19 mouse cellular contexts compared by ENCODE assay signal in genomic region chr8:107491831-107492230, GRCm38 (mm10). TPM values are rescaled to one million over a fixed set of nuclear protein-coding genes. Genes with fewer than 3 reads are reported as not detected.
DNase-seq lines count a peak whose midpoint lies in the region; ATAC-seq and TF ChIP-seq lines count a peak whose summit lies in the region.
"Had no signal": no experiment of that assay in that cellular context is flagged by ENCODE, and none has a peak within 500 bp of the region (broad histone marks: within the 10 kb centered on the region; RNA-seq: fewer than 3 reads in every experiment).

No protein-coding gene starts in this region.

- peaks cover 41% of the 10 kb centered on the region for H3K4me1 ChIP-seq in lung, embryonic 16.5 days (replicated peaks; ENCODE audit: control insufficient read depth, insufficient read depth, low read length)
- peaks cover 21% of the 10 kb centered on the region; the same call in 1 of the 2 replicates for H3K4me1 ChIP-seq in embryonic facial prominence, embryonic 15.5 days
- 0 out of 2 replicates have a peak, but pooled peaks cover 4% of the 10 kb centered on the region for H3K4me1 ChIP-seq in forebrain, postnatal 0 days (ENCODE audit: insufficient read depth)
- H3K4me1 ChIP-seq: forebrain, embryonic 13.5 days had no signal

- H3K27me3 ChIP-seq in lung, embryonic 16.5 days (ENCODE audit: control insufficient read depth, insufficient read depth, low read depth, low read length): no peaks in the 10 kb centered on the region
- no peaks in the 10 kb centered on the region for H3K27me3 ChIP-seq in embryonic facial prominence, embryonic 15.5 days
- no peaks in the 10 kb centered on the region for H3K27me3 ChIP-seq in forebrain, postnatal 0 days (ENCODE audit: insufficient read depth, low read length)
- H3K27me3 ChIP-seq: forebrain, embryonic 13.5 days; kidney, embryonic 15.5 days; liver, embryonic 15.5 days; Patski had no signal

- peak; percentile 28 for DNase-seq in gastrocnemius, adult 2 months
- DNase-seq in gastrocnemius, postnatal 10 days: no peak
- no peak for DNase-seq in lung, postnatal 10 days
- no peak for DNase-seq in right cerebral cortex, postnatal 25 days
- no peak for DNase-seq in forebrain, postnatal 0 days
- DNase-seq: cerebellum, postnatal 14 days; heart, postnatal 14 days; right cerebral cortex, adult 18-20 months; spleen, adult 18-20 months; thymus, postnatal 4 days had no signal

- no peak for ATAC-seq in lung, embryonic 16.5 days (ENCODE audit: low read depth)
- ATAC-seq in embryonic facial prominence, embryonic 15.5 days (ENCODE audit: insufficient number of reproducible peaks, low FRiP score, low TSS enrichment, low read depth): peak; percentile 19; the same call in 1 of the 2 replicates
- ATAC-seq in megakaryocyte progenitor cell, adult 5-6 weeks (replicated peaks; ENCODE audit: poor library complexity): peak; percentile 30; the same call in 1 of the 2 replicates
- ATAC-seq in forebrain, postnatal 0 days: no peak
- ATAC-seq: forebrain, embryonic 13.5 days; hindbrain, postnatal 0 days; Patski had no signal

- TF ChIP-seq CTCF in gastrocnemius, adult 2 months (IDR thresholded peaks at IDR 0.05): peak; percentile 16; the same call in 1 of the 2 replicates
- TF ChIP-seq CTCF in forebrain, postnatal 0 days (IDR thresholded peaks at IDR 0.05; ENCODE audit: low read depth): no peak

- H3K9ac ChIP-seq in lung, embryonic 16.5 days (ENCODE audit: low read length): peak overlapping the region; percentile 31; the same call in 1 of the 2 replicates
- no peak overlapping the region for H3K9ac ChIP-seq in embryonic facial prominence, embryonic 15.5 days
- no peak overlapping the region for H3K9ac ChIP-seq in forebrain, postnatal 0 days
- H3K9ac ChIP-seq: forebrain, embryonic 13.5 days; kidney, embryonic 15.5 days; liver, embryonic 15.5 days had no signal

- no peak overlapping the region for H3K4me3 ChIP-seq in gastrocnemius, adult 2 months
- no peak overlapping the region for H3K4me3 ChIP-seq in lung, embryonic 16.5 days (ENCODE audit: low read length)
- no peak overlapping the region for H3K4me3 ChIP-seq in embryonic facial prominence, embryonic 15.5 days (replicated peaks)
- H3K4me3 ChIP-seq in forebrain, postnatal 0 days (ENCODE audit: low read depth, low read length): no peak overlapping the region
- H3K4me3 ChIP-seq: forebrain, embryonic 13.5 days; kidney, embryonic 15.5 days; liver, embryonic 15.5 days; midbrain, embryonic 10.5 days had no signal

- intact Hi-C loops in gastrocnemius, adult 2 months (cut with DNase I): no loop called here

- no peak overlapping the region for H3K4me2 ChIP-seq in lung, embryonic 16.5 days (ENCODE audit: low read depth, low read length)
- no peak overlapping the region for H3K4me2 ChIP-seq in embryonic facial prominence, embryonic 15.5 days (replicated peaks)
- H3K4me2 ChIP-seq in forebrain, postnatal 0 days (ENCODE audit: low read depth): no peak overlapping the region
- H3K4me2 ChIP-seq: forebrain, embryonic 13.5 days; kidney, embryonic 15.5 days; liver, embryonic 15.5 days had no signal

- no peaks in the 10 kb centered on the region for H3K36me3 ChIP-seq in lung, embryonic 16.5 days (ENCODE audit: control insufficient read depth, insufficient read depth, low read length)
- H3K36me3 ChIP-seq in embryonic facial prominence, embryonic 15.5 days: no peaks in the 10 kb centered on the region
- no peaks in the 10 kb centered on the region for H3K36me3 ChIP-seq in forebrain, postnatal 0 days (ENCODE audit: insufficient read depth)
- H3K36me3 ChIP-seq: kidney, embryonic 15.5 days had no signal

- H3K27ac ChIP-seq in gastrocnemius, adult 2 months: peak overlapping the region; percentile 92
- peak overlapping the region; percentile 40 for H3K27ac ChIP-seq in lung, embryonic 16.5 days (ENCODE audit: low read length)
- peak overlapping the region; percentile 58; the same call in 1 of the 2 replicates for H3K27ac ChIP-seq in embryonic facial prominence, embryonic 15.5 days (replicated peaks)
- no peak overlapping the region for H3K27ac ChIP-seq in forebrain, postnatal 0 days (ENCODE audit: low read depth, low read length)
- H3K27ac ChIP-seq: forebrain, embryonic 13.5 days; kidney, embryonic 15.5 days; liver, embryonic 15.5 days; midbrain, embryonic 10.5 days had no signal

- no peaks in the 10 kb centered on the region for H3K9me3 ChIP-seq in lung, embryonic 16.5 days (ENCODE audit: control insufficient read depth, low read length)
- H3K9me3 ChIP-seq in embryonic facial prominence, embryonic 15.5 days (replicated peaks): no peaks in the 10 kb centered on the region
- no peaks in the 10 kb centered on the region for H3K9me3 ChIP-seq in forebrain, postnatal 0 days (ENCODE audit: low read length)
- H3K9me3 ChIP-seq: forebrain, embryonic 13.5 days; kidney, embryonic 15.5 days; liver, embryonic 15.5 days; midbrain, embryonic 10.5 days had no signal

RNA-seq across cellular contexts. Expression of gene Wwp2, which starts 55.7 kb away (rescaled TPM):
- 10 to 100 TPM; 15.0 to 16.9 TPM for total RNA-seq in gastrocnemius, adult 2 months (2021)
- 10 to 100 TPM; 15.2 to 23.4 TPM for total RNA-seq in gastrocnemius, postnatal 10 days (2021)
- polyA plus RNA-seq in lung, embryonic 16.5 days (2015; fragmentation: Nextera tagmentation; extraction: Ambion mirVana): 60.5 and 64.6 TPM in 2 replicates
- 65.0 and 84.3 TPM in 2 replicates for polyA plus RNA-seq in embryonic facial prominence, embryonic 15.5 days (2015; fragmentation: Nextera tagmentation; extraction: Ambion mirVana)
- total RNA-seq in megakaryocyte progenitor cell, adult 5-6 weeks (2015): 31.8 and 41.3 TPM in 2 replicates
- total RNA-seq in megakaryocyte progenitor cell, adult 5-6 weeks (2017): 52.3 and 54.7 TPM in 2 replicates
- 29.7 and 37.0 TPM in 2 replicates for total RNA-seq in forebrain, postnatal 0 days (2014; rRNA removed)
- polyA plus RNA-seq in forebrain, postnatal 0 days (2015; fragmentation: Nextera tagmentation; extraction: Ambion mirVana): 30.2 and 34.9 TPM in 2 replicates

Comparison
In these comparisons a context has a peak if more than half of its experiments do, and no peak if none do; other contexts are left out.
1. ATAC-seq: peak in embryonic facial prominence, embryonic 15.5 days (single experiment) and megakaryocyte progenitor cell, adult 5-6 weeks (single experiment); none in lung, embryonic 16.5 days (single experiment) and forebrain, postnatal 0 days (single experiment).